Mouse (Mus musculus) midbrain, postnatal 0 days (tissue): Measurements from ENCODE around the gene Fubp1. TPM values are rescaled to one million over a fixed set of nuclear protein-coding genes. Genes with fewer than 3 reads are reported as not detected.
A peak's percentile ranks its signal among the peaks of the same experiment; 100 is the strongest.

Experiments used
- ATAC-seq: fragments of 200-750 bp; cut with Nextera tagmentation; 2 replicates; pipeline ENCODE4 v1.8.0; 2017; ENCODE audit warnings: moderate number of reproducible peaks, mild to moderate bottlenecking, moderate TSS enrichment, moderate library complexity; ENCODE audit not compliant: low FRiP score
- DNase-seq: peaks from one replicate; pipeline ENCODE4 v3.0.0-alpha.2; 2015; ENCODE audit warnings: low spot score
- H3K27ac ChIP-seq: fragments of 300-500 bp; sonication (generic); 2 replicates; pipeline ENCODE4 v1.5.1; 2014; ENCODE audit warnings: low read depth, mild to moderate bottlenecking, low read length, mixed read lengths
- H3K27me3 ChIP-seq: fragments of 300-500 bp; sonication (generic); 2 replicates; pipeline ENCODE4 v1.6.1; 2014; ENCODE audit warnings: low read length, control low read depth, mixed read lengths; ENCODE audit not compliant: insufficient read depth
- H3K36me3 ChIP-seq: fragments of 300-500 bp; sonication (generic); 2 replicates; pipeline ENCODE4 v1.6.1; 2014; ENCODE audit warnings: low read length, control low read depth, mixed read lengths; ENCODE audit not compliant: insufficient read depth
- H3K4me1 ChIP-seq: fragments of 300-500 bp; sonication (generic); 2 replicates; pipeline ENCODE4 v1.6.1; 2014; ENCODE audit warnings: mild to moderate bottlenecking, control low read depth, antibody characterized with exemption, low read length, mixed read lengths; ENCODE audit not compliant: insufficient read depth
- H3K4me2 ChIP-seq: fragments of 300-500 bp; sonication (generic); 2 replicates; pipeline ENCODE4 v1.6.1; 2014; ENCODE audit warnings: low read depth, mild to moderate bottlenecking, low read length, mixed read lengths; ENCODE audit not compliant: poor library complexity, severe bottlenecking
- H3K4me3 ChIP-seq: fragments of 300-500 bp; sonication (generic); 2 replicates; pipeline ENCODE4 v1.5.1; 2014; ENCODE audit warnings: low read depth, mild to moderate bottlenecking, low read length, moderate library complexity
- H3K9ac ChIP-seq: fragments of 300-500 bp; sonication (generic); replicated peaks from 2 replicates; pipeline ENCODE4 v1.6.1; 2014; ENCODE audit warnings: mild to moderate bottlenecking, low read length, moderate library complexity, mixed read lengths; ENCODE audit not compliant: poor library complexity, severe bottlenecking
- H3K9me3 ChIP-seq: fragments of 300-500 bp; sonication (generic); 2 replicates; pipeline ENCODE4 v1.6.1; 2016; ENCODE audit warnings: low read length, control low read depth
- CTCF ChIP-seq: IDR thresholded peaks from 2 replicates; pipeline ENCODE4 v1.5.1; 2016; ENCODE audit warnings: antibody characterized with exemption, mild to moderate bottlenecking
- whole genome bisulfite sequencing: fragments of 180-500 bp; shearing (Covaris S2); extraction: QIAGEN DNeasy Blood & Tissue Kit; methylation state at CpG from one replicate; pipeline ENCODE4 v1.1.7; 2014; 5-methylcytosine and 5-hydroxymethylcytosine counted together
- polyA plus RNA-seq: library from polyadenylated mRNA; unstranded; fragments of >200 nt; fragmentation: Nextera tagmentation; extraction: Ambion mirVana; gene quantifications from 2 replicates; pipeline ENCODE4 v1.2.1, GENCODE M21; 2015
- total RNA-seq: library from RNA; depleted of rRNA; stranded (reverse); fragments of >200 nt; gene quantifications from 2 replicates; pipeline ENCODE4 v1.2.3, GENCODE M21; 2014

Gene Fubp1
- total and polyA plus RNA-seq, 2 experiments from 2014 or later: 127 to 183 TPM

DNA sequence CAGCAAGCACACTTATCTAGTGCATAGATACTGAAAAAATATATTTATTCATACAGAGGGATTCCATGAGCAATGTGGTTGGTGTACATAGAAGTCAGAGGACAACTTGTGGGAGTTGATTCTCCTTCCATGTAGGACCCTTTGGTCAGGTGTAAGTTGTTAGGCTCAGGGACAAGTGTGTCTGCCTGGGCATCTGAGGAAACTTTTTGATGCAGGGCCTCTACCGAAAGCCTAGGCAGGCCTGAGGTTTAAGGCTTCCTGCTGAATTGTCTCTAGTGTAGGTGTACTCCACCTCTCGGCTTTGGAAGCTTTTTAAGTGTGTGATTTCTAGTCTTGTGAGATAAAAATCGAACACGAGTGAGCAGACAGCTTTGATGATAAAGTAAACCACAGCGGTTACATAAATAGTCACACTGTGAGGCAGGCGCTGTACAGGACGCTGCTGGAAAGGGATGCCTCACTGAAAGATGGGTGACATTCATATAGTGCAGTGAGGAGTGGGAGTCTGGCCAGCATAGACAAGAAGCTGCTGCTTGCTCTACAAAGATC lies 1.6 kb downstream of the Fubp1 start:
- no peaks in the 10 kb centered on the region for H3K9me3 ChIP-seq
- TF ChIP-seq CTCF: no peak
- peak overlapping the region; percentile 91 for H3K4me2 ChIP-seq
- no peak overlapping the region for H3K27ac ChIP-seq
- no peak for DNase-seq
- peak overlapping the region; percentile 99 for H3K9ac ChIP-seq
- H3K4me3 ChIP-seq: peak overlapping the region; percentile 59
- 28% methylated on average over 7 of the region's 7 CpGs for WGBS
- 0 out of 2 replicates have a peak, but pooled peaks cover 4% of the 10 kb centered on the region for H3K36me3 ChIP-seq
- H3K4me1 ChIP-seq: peaks cover 17% of the 10 kb centered on the region
- no peaks in the 10 kb centered on the region for H3K27me3 ChIP-seq
- ATAC-seq: no peak

DNA sequence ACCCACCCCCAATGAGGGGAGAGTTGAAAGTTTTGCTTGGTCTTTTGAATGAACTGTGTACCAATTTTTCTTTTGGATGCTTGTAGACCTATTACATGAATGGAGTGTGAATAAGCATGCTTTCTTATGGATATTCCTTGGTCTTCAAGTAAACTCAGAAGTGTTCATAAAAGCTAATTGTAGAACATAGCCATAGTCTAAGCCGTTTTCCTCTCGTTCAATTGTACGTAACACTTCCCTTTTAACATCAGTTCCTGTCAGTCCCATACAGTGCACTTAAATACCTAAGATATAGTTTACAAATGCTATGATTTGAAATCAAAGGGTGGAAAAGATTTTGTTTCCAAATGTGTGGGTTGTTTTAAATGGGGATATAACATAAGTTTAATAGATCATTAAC lies 3.2 kb downstream of the Fubp1 start:
- Histone ChIP-seq H3K9me3 (no peaks in the 10 kb centered on the region), H3K27me3 (no peaks in the 10 kb centered on the region), H3K4me3 (peak overlapping the region; percentile 13; the same call in 1 of the 2 replicates), H3K9ac (no peak overlapping the region), H3K4me1 (peaks cover 16% of the 10 kb centered on the region), H3K4me2 (peak overlapping the region; percentile 34), H3K36me3 (peaks cover 11% of the 10 kb centered on the region; the same call in 1 of the 2 replicates), H3K27ac (no peak overlapping the region)
- ATAC-seq (no peak), DNase-seq (no peak)
- 35% methylated on average over 3 of the region's 3 CpGs for WGBS
- TF ChIP-seq CTCF: no peak

DNA sequence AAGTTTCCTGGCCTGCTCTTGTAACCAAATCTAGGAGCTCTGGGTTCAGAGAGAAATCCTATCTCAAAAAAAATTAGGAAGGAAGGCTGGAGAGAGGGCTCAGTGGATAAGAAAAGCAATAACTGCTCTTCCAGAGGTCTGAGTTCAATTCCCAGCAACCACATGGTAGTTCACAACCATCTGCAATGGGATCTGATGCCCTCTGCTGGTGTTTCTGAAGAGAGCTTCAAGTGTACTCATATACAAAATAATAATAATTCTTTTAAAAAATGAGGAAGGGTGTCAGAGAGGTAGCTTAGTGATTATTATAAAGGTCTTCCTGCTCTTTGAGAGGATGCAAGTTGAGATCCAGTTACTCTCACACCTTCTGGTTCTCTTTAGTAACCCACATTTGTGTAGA lies 14.7 kb downstream of the Fubp1 start:
- Histone ChIP-seq H3K9me3 (no peaks in the 10 kb centered on the region), H3K27ac (no peak overlapping the region), H3K4me2 (no peak overlapping the region), H3K9ac (no peak overlapping the region), H3K27me3 (no peaks in the 10 kb centered on the region), H3K4me3 (no peak overlapping the region), H3K36me3 (peaks cover 54% of the 10 kb centered on the region), H3K4me1 (no peaks in the 10 kb centered on the region)
- no peak for ATAC-seq
- TF ChIP-seq CTCF: peak; percentile 39
- DNase-seq: no peak

DNA sequence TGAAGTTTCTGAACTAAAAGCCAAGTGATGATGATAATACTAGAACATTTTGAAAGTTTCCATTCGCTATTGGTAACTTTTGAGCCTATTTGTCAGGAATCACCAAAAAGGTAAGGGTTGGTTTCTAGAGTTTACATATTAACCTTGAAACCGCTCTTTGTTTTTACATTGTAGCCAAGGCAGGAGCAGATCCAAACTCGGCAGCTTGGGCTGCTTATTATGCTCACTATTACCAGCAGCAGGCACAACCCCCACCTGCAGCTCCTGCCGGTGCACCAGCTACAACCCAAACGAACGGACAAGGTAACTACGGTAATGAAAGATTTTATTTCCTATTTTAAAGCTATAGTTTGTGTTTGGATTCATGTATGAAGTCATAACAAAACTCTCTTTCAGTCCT lies 15.7 kb downstream of the Fubp1 start:
- no peak for ATAC-seq
- 92% methylated on average over 7 of the region's 7 CpGs for WGBS

DNA sequence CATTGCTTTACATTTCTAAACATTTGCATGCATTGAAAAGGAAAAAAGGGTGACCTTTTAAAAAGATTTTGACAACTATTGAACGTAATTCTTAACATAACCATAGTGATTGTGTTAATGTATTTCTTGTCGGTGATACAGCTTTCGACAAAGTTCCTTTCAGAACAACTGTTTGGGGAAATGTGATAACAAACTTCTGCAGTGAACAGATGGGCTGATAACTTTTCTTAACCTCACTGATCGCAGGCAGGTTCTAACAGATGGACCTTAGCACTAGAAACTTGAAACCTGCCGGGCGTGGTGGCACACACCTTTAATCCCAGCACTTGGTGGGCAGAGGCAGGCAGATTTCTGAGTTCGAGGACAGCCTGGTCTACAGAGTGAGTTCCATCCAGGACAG lies 18.6 kb downstream of the Fubp1 start:
- no peak overlapping the region for H3K4me2 ChIP-seq
- DNase-seq (no peak), ATAC-seq (no peak)
- no peak for TF ChIP-seq CTCF
- no peaks in the 10 kb centered on the region for H3K4me1 ChIP-seq
- 94% methylated on average over 7 of the region's 7 CpGs for WGBS
- no peak overlapping the region for H3K27ac ChIP-seq
- H3K36me3 ChIP-seq: peaks cover 38% of the 10 kb centered on the region
- H3K9me3 ChIP-seq: no peaks in the 10 kb centered on the region
- H3K4me3 ChIP-seq: no peak overlapping the region
- no peaks in the 10 kb centered on the region for H3K27me3 ChIP-seq
- H3K9ac ChIP-seq: no peak overlapping the region

More for the DNA sequence above, 15.7 kb downstream of the Fubp1 start:
- Histone ChIP-seq H3K27me3 (no peaks in the 10 kb centered on the region), H3K4me1 (no peaks in the 10 kb centered on the region), H3K9me3 (no peaks in the 10 kb centered on the region), H3K4me3 (no peak overlapping the region), H3K27ac (no peak overlapping the region), H3K4me2 (no peak overlapping the region), H3K9ac (no peak overlapping the region), H3K36me3 (peaks cover 52% of the 10 kb centered on the region)
- no peak for TF ChIP-seq CTCF
- DNase-seq: no peak

DNA sequence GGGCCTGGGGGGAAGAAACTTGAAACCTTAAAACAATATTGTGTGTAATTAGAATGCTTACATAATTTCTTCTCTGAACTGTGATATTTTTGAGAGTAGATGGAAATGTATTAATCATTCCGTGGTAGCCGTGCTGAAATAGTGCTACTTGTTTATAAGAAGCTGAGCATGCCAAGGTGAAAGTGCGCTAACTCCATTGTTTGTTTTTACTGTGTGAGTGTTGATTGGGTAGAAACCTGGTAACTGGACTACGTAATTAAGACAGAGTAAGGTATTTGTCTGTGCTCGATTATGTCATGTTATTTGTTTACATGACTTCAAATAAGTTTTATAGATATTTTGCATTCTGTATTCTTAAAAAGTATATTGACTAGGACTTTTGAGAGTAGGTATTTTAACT lies 19.0 kb downstream of the Fubp1 start:
- H3K36me3 ChIP-seq: peaks cover 34% of the 10 kb centered on the region
- TF ChIP-seq CTCF: no peak
- no peak overlapping the region for H3K4me2 ChIP-seq
- 95% methylated on average over 5 of the region's 5 CpGs for WGBS
- ATAC-seq: no peak
- no peaks in the 10 kb centered on the region for H3K9me3 ChIP-seq
- H3K27ac ChIP-seq: no peak overlapping the region
- H3K9ac ChIP-seq: no peak overlapping the region
- DNase-seq: no peak
- no peaks in the 10 kb centered on the region for H3K27me3 ChIP-seq
- H3K4me3 ChIP-seq: no peak overlapping the region
- no peaks in the 10 kb centered on the region for H3K4me1 ChIP-seq
